In the genomic region with DNA sequence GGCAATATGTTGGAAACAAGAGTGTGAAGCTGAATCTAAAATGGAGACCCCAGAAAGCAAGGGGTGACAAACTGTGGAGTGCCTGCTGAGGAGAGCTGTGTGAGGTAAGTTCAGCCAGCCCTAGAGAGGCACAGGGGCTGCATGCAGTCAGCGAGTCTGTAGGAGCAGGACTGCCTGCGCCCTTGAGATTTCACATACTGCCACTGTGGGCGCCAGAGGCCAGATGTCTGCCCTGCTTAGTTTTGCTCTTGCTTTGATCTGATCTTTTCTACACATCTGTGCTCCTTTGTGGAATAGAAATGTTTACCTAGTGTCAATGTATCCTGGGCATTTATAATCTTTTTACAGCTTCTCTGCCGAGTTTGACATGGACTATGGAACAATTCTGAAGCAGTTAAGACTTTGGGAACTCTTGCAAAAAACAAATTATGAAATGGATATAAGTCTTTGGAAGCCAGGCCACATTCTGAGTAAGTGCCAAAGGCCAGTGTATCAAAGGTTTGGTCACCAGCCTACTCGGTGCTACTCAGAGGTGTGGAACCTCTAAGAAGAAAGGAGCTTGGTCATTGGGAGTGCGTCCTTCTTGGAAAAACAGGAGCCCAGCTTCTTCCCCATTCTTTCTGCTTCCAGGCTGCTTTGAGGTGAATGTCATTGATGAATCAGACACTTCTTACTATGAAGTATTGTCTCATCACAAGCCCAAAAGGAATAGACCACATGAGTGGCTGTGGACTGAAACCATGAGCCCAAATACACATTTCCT, we compare ENCODE assay signal across 16 mouse cellular contexts. TPM values are rescaled to one million over a fixed set of nuclear protein-coding genes. Genes with fewer than 3 reads are reported as not detected.
DNase-seq lines count a peak whose midpoint lies in the region; ATAC-seq and TF ChIP-seq lines count a peak whose summit lies in the region.
"Had no signal": no experiment of that assay in that cellular context is flagged by ENCODE, and none has a peak within 500 bp of the region (broad histone marks: within the 10 kb centered on the region; RNA-seq: fewer than 3 reads in every experiment).

No protein-coding gene starts in this region.

- 35% methylated on average over 6 of the region's 6 CpGs for WGBS in kidney, postnatal 0 days
- 24% methylated on average over 6 of the region's 6 CpGs for WGBS in stomach, postnatal 0 days
- WGBS in heart, adult 2 months = 44% methylated on average over 6 of the region's 6 CpGs

- H3K9me3 ChIP-seq in kidney, postnatal 0 days (replicated peaks; ENCODE audit: low read length) = no peaks in the 10 kb centered on the region
- H3K9me3 ChIP-seq in stomach, postnatal 0 days (ENCODE audit: control insufficient read depth, low read length) = no peaks in the 10 kb centered on the region
- H3K9me3 ChIP-seq: lung, embryonic 15.5 days; midbrain, embryonic 12.5 days; neural tube, embryonic 13.5 days had no signal

- no peak for ATAC-seq in kidney, postnatal 0 days (replicated peaks; ENCODE audit: low FRiP score, low read depth)
- ATAC-seq in stomach, postnatal 0 days (ENCODE audit: low FRiP score, low TSS enrichment) = no peak
- ATAC-seq: hindbrain, embryonic 16.5 days had no signal

- no peaks in the 10 kb centered on the region for H3K36me3 ChIP-seq in kidney, postnatal 0 days (ENCODE audit: insufficient read depth, low read length)
- H3K36me3 ChIP-seq in stomach, postnatal 0 days (ENCODE audit: control insufficient read depth, insufficient read depth, low read length) = no peaks in the 10 kb centered on the region
- H3K36me3 ChIP-seq in heart, adult 2 months (ENCODE audit: control insufficient read depth, insufficient read depth, low read length) = no peaks in the 10 kb centered on the region
- H3K36me3 ChIP-seq: lung, embryonic 15.5 days; midbrain, embryonic 12.5 days had no signal

- no peaks in the 10 kb centered on the region for H3K79me2 ChIP-seq in heart, adult 2 months (replicated peaks; ENCODE audit: control insufficient read depth, insufficient read depth, low read length)

- peak; percentile 20; the same call in 1 of the 2 replicates for TF ChIP-seq CTCF in kidney, postnatal 0 days (IDR thresholded peaks at IDR 0.05; ENCODE audit: low read depth)
- TF ChIP-seq CTCF in stomach, postnatal 0 days (IDR thresholded peaks at IDR 0.05; ENCODE audit: low read depth) = peak; percentile 42
- no peak for TF ChIP-seq CTCF in heart, adult 2 months (IDR thresholded peaks at IDR 0.05)

- no peak overlapping the region for H3K4me3 ChIP-seq in kidney, postnatal 0 days (replicated peaks; ENCODE audit: low read depth, low read length)
- no peak overlapping the region for H3K4me3 ChIP-seq in brown adipose tissue, adult 24 weeks (ENCODE audit: insufficient read depth, low read depth, low read length)
- no peak overlapping the region for H3K4me3 ChIP-seq in stomach, postnatal 0 days (ENCODE audit: low read depth, low read length)
- no peak overlapping the region for H3K4me3 ChIP-seq in heart, adult 2 months
- H3K4me3 ChIP-seq: lung, embryonic 15.5 days; midbrain, embryonic 12.5 days; neural tube, embryonic 13.5 days had no signal

- no peaks in the 10 kb centered on the region for H3K27me3 ChIP-seq in kidney, postnatal 0 days (ENCODE audit: insufficient read depth, low read length)
- H3K27me3 ChIP-seq in stomach, postnatal 0 days (ENCODE audit: control insufficient read depth, insufficient read depth, low read length) = no peaks in the 10 kb centered on the region
- H3K27me3 ChIP-seq in heart, adult 2 months (ENCODE audit: control insufficient read depth, insufficient read depth, low read length) = 0 out of 2 replicates have a peak, but pooled peaks cover 3% of the 10 kb centered on the region
- H3K27me3 ChIP-seq: lung, embryonic 15.5 days; midbrain, embryonic 12.5 days; neural tube, embryonic 13.5 days had no signal

- H3K4me1 ChIP-seq in kidney, postnatal 0 days (replicated peaks; ENCODE audit: insufficient read depth, low read length) = no peaks in the 10 kb centered on the region
- peaks cover 4% of the 10 kb centered on the region; the same call in 1 of the 2 replicates for H3K4me1 ChIP-seq in brown adipose tissue, adult 24 weeks (ENCODE audit: control insufficient read depth, insufficient read depth, insufficient read length, low read length)
- H3K4me1 ChIP-seq in stomach, postnatal 0 days (replicated peaks; ENCODE audit: control insufficient read depth, insufficient read depth) = no peaks in the 10 kb centered on the region
- H3K4me1 ChIP-seq in heart, adult 2 months (ENCODE audit: control insufficient read depth, insufficient read depth, low read length) = no peaks in the 10 kb centered on the region
- H3K4me1 ChIP-seq: lung, embryonic 15.5 days; midbrain, embryonic 12.5 days had no signal

- TF ChIP-seq EP300 in stomach, postnatal 0 days (optimal IDR thresholded peaks at IDR 0.05) = no peak
- TF ChIP-seq EP300 in heart, adult 2 months (IDR thresholded peaks at IDR 0.05; ENCODE audit: insufficient read depth, low read depth, low read length) = no peak

- no peak overlapping the region for H3K27ac ChIP-seq in kidney, postnatal 0 days
- H3K27ac ChIP-seq in brown adipose tissue, adult 24 weeks (replicated peaks; ENCODE audit: low read depth, low read length) = 0 out of 2 replicates have a peak overlapping the region, but pooled peaks have one; percentile 0
- no peak overlapping the region for H3K27ac ChIP-seq in stomach, postnatal 0 days (replicated peaks)
- no peak overlapping the region for H3K27ac ChIP-seq in heart, adult 2 months
- H3K27ac ChIP-seq: lung, embryonic 15.5 days; midbrain, embryonic 12.5 days; neural tube, embryonic 13.5 days had no signal

- intact Hi-C loops in heart, adult 2 months (cut with DNase I) = no loop called here

- no peak overlapping the region for H3K4me2 ChIP-seq in kidney, postnatal 0 days (ENCODE audit: low read length)
- no peak overlapping the region for H3K4me2 ChIP-seq in stomach, postnatal 0 days (replicated peaks; ENCODE audit: low read depth)
- H3K4me2 ChIP-seq: lung, embryonic 15.5 days; midbrain, embryonic 12.5 days; neural tube, embryonic 13.5 days had no signal

- no peak for TF ChIP-seq POLR2A in heart, adult 2 months (IDR thresholded peaks at IDR 0.05; ENCODE audit: insufficient read depth, low read depth, low read length)

- DNase-seq in kidney, postnatal 0 days (ENCODE audit: low spot score) = peak; percentile 3
- DNase-seq in kidney, adult 8-10 months = no peak
- DNase-seq in thymus, postnatal 0 days (ENCODE audit: low spot score) = peak; percentile 4
- no peak for DNase-seq in thymus, postnatal 25 days
- DNase-seq in stomach, postnatal 0 days (ENCODE audit: low spot score) = no peak
- DNase-seq in heart, adult 2 months = no peak
- DNase-seq: gastrocnemius, postnatal 36 days; layer of hippocampus, postnatal 36 days; right cerebral cortex, adult 18-20 months had no signal

- no peak overlapping the region for H3K9ac ChIP-seq in kidney, postnatal 0 days (ENCODE audit: low read depth, low read length)
- no peak overlapping the region for H3K9ac ChIP-seq in stomach, postnatal 0 days (ENCODE audit: low read length)
- no peak overlapping the region for H3K9ac ChIP-seq in heart, adult 2 months (ENCODE audit: low read depth, low read length)
- H3K9ac ChIP-seq: lung, embryonic 15.5 days; midbrain, embryonic 12.5 days; neural tube, embryonic 13.5 days had no signal

RNA-seq across cellular contexts. Expression of a gene that starts 15.6 kb away (rescaled TPM):
- polyA plus RNA-seq in kidney, postnatal 0 days (2015; fragmentation: Nextera tagmentation; extraction: Ambion mirVana) = 0.18 and 0.22 TPM in 2 replicates
- polyA plus RNA-seq in thymus, postnatal 0 days (2015; fragmentation: Nextera tagmentation; extraction: Ambion mirVana) = 0.03 and 0.08 TPM in 2 replicates
- not detected in 2 replicates for polyA plus RNA-seq in brown adipose tissue, adult 24 weeks (2012; ENCODE audit: insufficient read depth, insufficient read length, missing spikeins)
- polyA plus RNA-seq in stomach, postnatal 0 days (2015; fragmentation: Nextera tagmentation; extraction: Ambion mirVana) = 3.2 and 3.8 TPM in 2 replicates
- under 1 TPM in 1 of 2 experiments, not detected in 1; 0.11 TPM for total RNA-seq in heart, adult 2 months (2021)
- 0.37 and 1.2 TPM in 2 replicates for polyA plus RNA-seq in heart, adult 2 months (2012; rRNA removed)
- total RNA-seq: common myeloid progenitor, adult 5-6 weeks; gastrocnemius, postnatal 36 days had no signal

RNA-seq across cellular contexts. Expression of a gene that starts 30.1 kb away (rescaled TPM):
- polyA plus RNA-seq in kidney, postnatal 0 days (2015; fragmentation: Nextera tagmentation; extraction: Ambion mirVana) = 0.97 and 1.7 TPM in 2 replicates
- 0.38 and 0.44 TPM in 2 replicates for polyA plus RNA-seq in thymus, postnatal 0 days (2015; fragmentation: Nextera tagmentation; extraction: Ambion mirVana)
- polyA plus RNA-seq in brown adipose tissue, adult 24 weeks (2012; ENCODE audit: insufficient read depth, insufficient read length, missing spikeins) = not detected in 2 replicates
- polyA plus RNA-seq in stomach, postnatal 0 days (2015; fragmentation: Nextera tagmentation; extraction: Ambion mirVana) = 1.1 and 1.3 TPM in 2 replicates
- total RNA-seq in heart, adult 2 months (2021) = not detected
- polyA plus RNA-seq in heart, adult 2 months (2012; rRNA removed) = 0.15 TPM in 1 of 2 replicates, not detected in the other
- total RNA-seq: common myeloid progenitor, adult 5-6 weeks; gastrocnemius, postnatal 36 days had no signal
- polyA plus RNA-seq: heart, embryonic 16.5 days had no signal

RNA-seq across cellular contexts. Expression of a gene that starts 37.8 kb away (rescaled TPM):
- 1.0 and 1.4 TPM in 2 replicates for polyA plus RNA-seq in kidney, postnatal 0 days (2015; fragmentation: Nextera tagmentation; extraction: Ambion mirVana)
- 0.07 and 0.09 TPM in 2 replicates for polyA plus RNA-seq in thymus, postnatal 0 days (2015; fragmentation: Nextera tagmentation; extraction: Ambion mirVana)
- polyA plus RNA-seq in brown adipose tissue, adult 24 weeks (2012; ENCODE audit: insufficient read depth, insufficient read length, missing spikeins) = not detected in 2 replicates
- polyA plus RNA-seq in stomach, postnatal 0 days (2015; fragmentation: Nextera tagmentation; extraction: Ambion mirVana) = 1.4 and 1.6 TPM in 2 replicates
- total RNA-seq in heart, adult 2 months (2021) = under 1 TPM; 0.05 to 0.08 TPM
- 0.32 and 0.33 TPM in 2 replicates for polyA plus RNA-seq in heart, adult 2 months (2012; rRNA removed)
- total RNA-seq: common myeloid progenitor, adult 5-6 weeks had no signal

RNA-seq across cellular contexts. Expression of a gene that starts 60.0 kb away (rescaled TPM):
- 0.72 and 1.1 TPM in 2 replicates for polyA plus RNA-seq in kidney, postnatal 0 days (2015; fragmentation: Nextera tagmentation; extraction: Ambion mirVana)
- polyA plus RNA-seq in thymus, postnatal 0 days (2015; fragmentation: Nextera tagmentation; extraction: Ambion mirVana) = 0.57 and 1.1 TPM in 2 replicates
- polyA plus RNA-seq in brown adipose tissue, adult 24 weeks (2012; ENCODE audit: insufficient read depth, insufficient read length, missing spikeins) = 2.0 TPM in 1 of 2 replicates, not detected in the other
- polyA plus RNA-seq in stomach, postnatal 0 days (2015; fragmentation: Nextera tagmentation; extraction: Ambion mirVana) = 0.25 and 0.44 TPM in 2 replicates
- not detected for total RNA-seq in heart, adult 2 months (2021)
- not detected in 2 replicates for polyA plus RNA-seq in heart, adult 2 months (2012; rRNA removed)
- total RNA-seq: gastrocnemius, postnatal 36 days had no signal

Comparison
In these comparisons a context has a peak if more than half of its experiments do, and no peak if none do; other contexts are left out.
1. DNase-seq: peak in kidney, postnatal 0 days (single experiment) and thymus, postnatal 0 days (single experiment); none in kidney, adult 8-10 months (0 of 2), thymus, postnatal 25 days (single experiment), stomach, postnatal 0 days (single experiment) and heart, adult 2 months (0 of 2).